Mouse (Mus musculus) heart, embryonic 14.5 days (tissue): ENCODE results near the gene Trappc3l. TPM values are rescaled to one million over a fixed set of nuclear protein-coding genes. Genes with fewer than 3 reads are reported as not detected.
"Not testable (repeated sequence)": the region's sequence is repeated elsewhere in the genome, so short reads cannot be mapped to it uniquely, and the experiment has no call there.

Experiments used
- ATAC-seq: fragments of 200-750 bp; cut with Nextera tagmentation; 2 replicates; pipeline ENCODE4 v1.8.0; 2017; ENCODE audit warnings: low read depth, moderate TSS enrichment; ENCODE audit not compliant: insufficient number of reproducible peaks, insufficient read depth, low FRiP score
- H3K27ac ChIP-seq, 2 experiments: fragments of 200-500 bp in 1 of 2; fragments of 300-500 bp in 1 of 2; sonication (generic) in 1 of 2; replicated peaks in 1 of 2; 2 replicates each; pipeline ENCODE4 v1.5.1; 2012 to 2014; ENCODE audit warnings: low read depth in 2 of 2, low read length in 2 of 2, control low read depth in 1 of 2, mild to moderate bottlenecking in 1 of 2, mixed read lengths in 1 of 2; ENCODE audit not compliant: control insufficient read depth in 1 of 2, insufficient read depth in 1 of 2
- H3K27me3 ChIP-seq: fragments of 300-500 bp; sonication (generic); 2 replicates; pipeline ENCODE4 v1.6.1; 2014; ENCODE audit warnings: mild to moderate bottlenecking, low read length, control low read depth; ENCODE audit not compliant: control insufficient read depth, insufficient read depth
- H3K36me3 ChIP-seq: fragments of 300-500 bp; sonication (generic); 2 replicates; pipeline ENCODE4 v1.6.1; 2014; ENCODE audit warnings: mild to moderate bottlenecking, control low read depth, low read length, mixed read lengths; ENCODE audit not compliant: control insufficient read depth, insufficient read depth
- H3K4me1 ChIP-seq, 2 experiments: fragments of 200-500 bp in 1 of 2; fragments of 300-500 bp in 1 of 2; sonication (generic) in 1 of 2; 2 replicates each; pipeline ENCODE4 v1.6.1; 2012 to 2014; ENCODE audit warnings: low read length in 2 of 2, control low read depth in 1 of 2, mixed read lengths in 1 of 2; ENCODE audit not compliant: control insufficient read depth in 2 of 2, insufficient read depth in 2 of 2
- H3K4me2 ChIP-seq: fragments of 300-500 bp; sonication (generic); 2 replicates; pipeline ENCODE4 v1.6.1; 2014; ENCODE audit warnings: mild to moderate bottlenecking, low read length
- H3K4me3 ChIP-seq, 2 experiments: fragments of 200-500 bp in 1 of 2; fragments of 300-500 bp in 1 of 2; sonication (generic) in 1 of 2; 2 replicates each; pipeline ENCODE4 v1.5.1; 2012 to 2014; ENCODE audit warnings: low read length in 2 of 2, mild to moderate bottlenecking in 2 of 2, control low read depth in 1 of 2, low read depth in 1 of 2, moderate library complexity in 1 of 2; ENCODE audit not compliant: control insufficient read depth in 1 of 2, insufficient read depth in 1 of 2
- H3K9ac ChIP-seq: fragments of 300-500 bp; sonication (generic); 2 replicates; pipeline ENCODE4 v1.6.1; 2014; ENCODE audit warnings: mild to moderate bottlenecking, low read length
- H3K9me3 ChIP-seq: fragments of 300-500 bp; sonication (generic); 2 replicates; pipeline ENCODE4 v1.6.1; 2016; ENCODE audit warnings: low read length, control low read depth; ENCODE audit not compliant: control insufficient read depth
- WGBS: fragments of 180-500 bp; shearing (Covaris S2); extraction: QIAGEN DNeasy Blood & Tissue Kit; methylation state at CpG from one replicate; pipeline ENCODE4 v1.1.7; 2014; 5-methylcytosine and 5-hydroxymethylcytosine counted together
- polyA plus RNA-seq: library from polyadenylated mRNA; unstranded; fragments of >200 nt; fragmentation: Nextera tagmentation; extraction: Ambion mirVana; gene quantifications from 2 replicates; pipeline ENCODE4 v1.2.1, GENCODE M21; 2014

Gene Trappc3l
- not detected in 2 replicates for polyA plus RNA-seq

DNA sequence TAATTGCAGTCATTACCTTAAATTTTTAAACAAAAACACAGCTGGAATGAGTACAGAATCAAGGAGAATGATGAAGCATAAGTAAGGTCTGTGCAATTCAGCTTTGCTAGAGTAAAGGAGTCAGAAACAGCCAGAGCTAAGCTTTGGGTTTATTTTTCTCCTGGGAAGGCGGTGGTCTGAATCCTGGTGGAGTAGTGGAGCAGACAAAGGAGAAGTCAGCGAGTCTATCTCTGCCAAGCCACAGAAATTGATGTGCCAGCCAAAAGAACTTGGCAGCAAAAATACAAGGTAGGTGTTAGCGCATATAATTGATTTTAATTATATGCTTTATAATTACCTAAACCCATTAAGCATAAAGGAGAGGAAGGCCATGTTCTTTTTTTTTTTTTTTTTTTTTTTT is at the start of gene Trappc3l:
Trappc3l (plus strand) TSS at position 197 of the 400 bp plus-strand sequence.
- 73% methylated on average over 3 of the region's 3 CpGs for WGBS
- ATAC-seq, result no peak
- Histone ChIP-seq H3K4me1 (peaks cover 2 to 3% of the 10 kb centered on the region in 2 experiments; a peak in 3 of 4 replicates), H3K27me3 (no peaks in the 10 kb centered on the region), H3K9ac (no peak within 1 kb of the TSS), H3K36me3 (no peaks in the 10 kb centered on the region), H3K9me3 (no peaks in the 10 kb centered on the region), H3K27ac (no peak within 1 kb of the TSS), H3K4me3 (no peak within 1 kb of the TSS), H3K4me2 (no peak within 1 kb of the TSS)

DNA sequence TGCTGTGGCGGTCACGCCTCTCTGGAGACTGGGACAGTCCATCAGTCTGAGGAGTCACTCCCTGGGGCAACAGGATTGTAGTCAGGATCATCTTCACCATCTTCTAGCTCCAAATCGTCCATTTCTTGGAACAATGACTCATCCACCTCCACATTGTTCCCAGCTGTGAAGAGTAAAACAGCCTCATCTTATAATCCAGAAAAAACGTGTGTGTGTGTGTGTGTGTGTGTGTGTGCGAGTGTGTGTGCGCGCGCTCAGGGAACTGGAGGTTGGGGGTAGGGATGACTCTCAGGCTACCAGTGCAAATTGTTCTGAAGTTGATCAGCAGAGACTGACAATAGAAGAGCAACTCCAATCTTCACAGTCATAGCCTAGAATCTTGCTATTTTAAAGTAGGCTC is 40.7 kb upstream of the Trappc3l start:
- H3K4me2 ChIP-seq, H3K4me3 ChIP-seq, ATAC-seq, H3K9ac ChIP-seq, H3K27me3 ChIP-seq, H3K9me3 ChIP-seq, H3K4me1 ChIP-seq, H3K27ac ChIP-seq: not testable (repeated sequence)
- 90% methylated on average over 6 of the region's 8 CpGs for WGBS
- H3K36me3 ChIP-seq, result peaks cover 98% of the 10 kb centered on the region

DNA sequence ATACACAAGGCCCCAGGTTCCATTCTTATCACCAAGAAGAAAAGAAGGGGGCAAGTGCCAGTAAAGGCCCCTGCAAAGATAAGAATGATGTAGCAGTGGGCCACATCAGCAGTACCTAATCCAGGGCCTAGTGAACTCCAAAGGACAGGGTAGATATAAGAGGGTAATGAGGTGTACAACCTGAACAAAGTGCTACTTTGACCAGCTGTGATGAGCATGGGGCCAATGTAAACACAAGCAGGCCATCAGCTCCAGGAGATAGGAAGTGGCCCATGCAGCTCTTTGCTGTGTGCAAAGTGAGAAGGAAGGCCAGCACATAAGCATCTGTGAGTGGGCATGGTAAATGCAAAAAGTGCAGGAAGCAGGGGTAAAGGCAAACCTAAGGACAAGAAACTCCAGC is 39.0 kb upstream of the Trappc3l start:
- H3K27me3 ChIP-seq, result no peaks in the 10 kb centered on the region
- H3K36me3 ChIP-seq, result peaks cover 98% of the 10 kb centered on the region
- H3K4me2 ChIP-seq, result no peak overlapping the region
- H3K4me3 ChIP-seq, result no peak overlapping the region
- no peak overlapping the region for H3K9ac ChIP-seq
- ATAC-seq, result no peak
- no peaks in the 10 kb centered on the region for H3K4me1 ChIP-seq
- no peaks in the 10 kb centered on the region for H3K9me3 ChIP-seq
- H3K27ac ChIP-seq, result no peak overlapping the region

DNA sequence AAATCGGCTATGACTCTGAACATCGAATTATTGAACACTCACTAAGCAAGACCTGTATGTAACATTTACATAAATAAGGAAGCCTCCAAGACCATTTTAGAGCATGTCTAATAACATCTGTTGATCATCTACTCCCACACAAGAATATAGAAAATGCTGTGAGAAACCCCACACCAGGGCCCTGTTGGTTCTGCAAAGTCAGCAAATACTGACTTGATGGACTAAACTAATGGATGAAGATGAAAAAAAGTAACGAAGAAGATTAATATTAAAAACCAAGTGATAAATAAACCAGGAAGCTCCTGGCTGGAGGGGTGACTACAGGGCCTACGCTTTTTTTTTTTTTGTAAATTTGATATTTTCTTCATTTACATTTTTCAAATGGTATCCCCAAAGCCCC is 24.8 kb upstream of the Trappc3l start:
- Histone ChIP-seq H3K9me3 (no peaks in the 10 kb centered on the region), H3K4me2 (no peak overlapping the region), H3K4me1 (peaks cover 0 to 3% of the 10 kb centered on the region in 2 experiments; a peak in 1 of 4 replicates), H3K9ac (no peak overlapping the region), H3K27ac (no peak overlapping the region), H3K4me3 (no peak overlapping the region), H3K27me3 (no peaks in the 10 kb centered on the region), H3K36me3 (peaks cover 29% of the 10 kb centered on the region)
- WGBS, result 94% methylated on average over 4 of the region's 4 CpGs
- no peak for ATAC-seq

DNA sequence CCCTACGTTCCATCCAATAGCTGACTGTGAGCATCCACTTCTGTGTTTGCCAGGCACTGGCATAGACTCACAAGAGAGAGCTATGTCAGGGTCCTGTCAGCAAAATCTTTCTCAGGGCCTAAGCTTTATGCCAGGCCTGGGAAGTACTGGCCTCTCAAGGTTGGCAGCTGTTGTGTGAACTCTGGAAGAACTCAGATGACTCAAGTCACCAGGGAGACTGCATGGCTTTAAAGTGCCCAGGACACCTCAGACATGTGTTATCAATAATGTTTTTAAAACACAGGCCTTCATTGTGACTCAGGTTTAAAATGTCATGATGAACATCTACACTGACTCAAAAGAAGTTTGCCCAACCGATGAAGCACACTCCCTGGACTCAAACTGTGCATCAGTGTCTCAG is 24.2 kb upstream of the Trappc3l start:
- Histone ChIP-seq H3K4me3 (no peak overlapping the region), H3K27me3 (no peaks in the 10 kb centered on the region), H3K9ac (no peak overlapping the region; the same call in 1 of the 2 replicates), H3K4me2 (no peak overlapping the region), H3K4me1 (peaks cover 2 to 9% of the 10 kb centered on the region in 2 experiments), H3K27ac (no peak overlapping the region), H3K36me3 (peaks cover 26% of the 10 kb centered on the region), H3K9me3 (no peaks in the 10 kb centered on the region)
- ATAC-seq, result no peak
- WGBS, result 87% methylated on average over 2 of the region's 2 CpGs

DNA sequence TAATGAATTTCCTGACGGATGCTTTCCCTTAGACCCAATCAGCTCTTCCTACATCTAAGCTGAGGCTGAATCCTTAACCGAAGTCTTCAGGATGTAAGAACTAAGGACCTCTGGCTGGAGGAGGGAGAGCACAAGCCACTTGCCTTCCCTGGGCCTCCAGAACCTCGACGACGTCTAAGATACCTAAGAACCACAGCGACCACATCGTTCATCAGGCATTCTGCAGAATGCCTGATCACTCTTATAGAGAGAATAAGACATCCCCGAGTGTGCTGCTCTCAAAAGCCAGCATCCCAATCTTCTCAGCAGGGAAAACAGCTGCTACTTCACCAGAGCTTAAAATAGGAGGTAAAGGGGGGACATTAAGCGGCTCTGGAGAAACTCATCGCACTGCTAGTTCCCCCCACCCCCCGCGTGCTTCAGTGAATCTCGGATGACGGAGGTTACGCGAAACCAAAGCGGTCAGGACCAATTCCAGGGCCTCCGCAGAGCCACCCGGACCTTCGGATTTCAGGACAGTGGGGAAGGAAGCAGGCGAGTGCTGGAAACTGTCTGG is 18.6 kb upstream of the Trappc3l start:
- H3K9ac ChIP-seq, result peak overlapping the region; percentile 90
- H3K4me3 ChIP-seq, result peak overlapping the region; percentile 79 to 84
- peaks cover 2 to 16% of the 10 kb centered on the region in 2 experiments for H3K4me1 ChIP-seq
- WGBS, result under 1% methylated on average over 21 of the region's 21 CpGs
- 0 out of 2 replicates have a peak, but pooled peaks cover 5% of the 10 kb centered on the region for H3K36me3 ChIP-seq
- peak overlapping the region; percentile 97 to 98 for H3K27ac ChIP-seq
- H3K27me3 ChIP-seq, result no peaks in the 10 kb centered on the region
- H3K9me3 ChIP-seq, result no peaks in the 10 kb centered on the region
- ATAC-seq, result no peak
- peak overlapping the region; percentile 77 for H3K4me2 ChIP-seq

DNA sequence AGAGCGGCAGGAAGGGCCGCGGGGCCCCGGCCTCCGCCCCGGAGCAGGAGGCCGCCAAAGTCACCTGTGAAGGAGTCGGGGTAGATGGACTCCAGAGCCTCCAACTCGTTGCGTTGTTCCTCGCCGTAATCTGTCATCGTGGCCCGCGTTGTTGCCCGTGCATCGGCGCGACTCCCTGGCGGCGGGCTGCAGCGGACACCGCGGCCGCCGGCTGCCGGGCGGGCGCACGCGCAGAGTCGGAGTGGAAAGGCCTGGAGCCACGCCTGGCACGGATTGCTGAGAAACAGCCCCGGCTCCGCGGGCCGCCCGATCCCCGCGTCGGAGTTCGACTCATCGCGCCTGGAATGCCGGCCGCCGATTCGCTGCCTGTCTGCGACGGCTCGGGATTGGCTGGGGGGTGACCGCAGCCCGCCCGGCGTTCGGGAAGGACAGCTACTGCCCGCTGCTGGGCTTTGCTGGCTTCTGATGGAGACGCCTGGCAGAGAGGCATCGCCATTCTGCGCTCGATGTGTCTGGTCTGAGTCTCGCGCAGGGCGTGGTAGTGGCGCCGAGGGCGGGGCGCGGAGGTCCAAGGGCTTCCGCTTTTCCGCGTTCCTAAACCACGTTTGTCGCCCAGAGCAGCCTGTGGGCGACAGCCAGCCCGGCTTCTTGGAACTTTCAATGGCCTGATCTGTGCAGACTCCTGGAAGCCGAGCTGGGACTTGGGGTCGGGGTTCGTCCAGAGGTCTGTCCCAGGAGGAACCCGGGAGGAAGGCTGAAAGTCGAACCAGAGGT is 17.9 kb upstream of the Trappc3l start, which contains the start of gene Rwdd1:
Rwdd1 (minus strand) TSS at position 323 of the 774 bp plus-strand sequence.
- Histone ChIP-seq H3K4me1 (peaks cover 2 to 16% of the 10 kb centered on the region in 2 experiments), H3K4me3 (peak within 1 kb of the TSS; percentile 79 to 84), H3K9me3 (no peaks in the 10 kb centered on the region), H3K36me3 (0 out of 2 replicates have a peak, but pooled peaks cover 5% of the 10 kb centered on the region), H3K4me2 (peak within 1 kb of the TSS; percentile 77), H3K27ac (peak within 1 kb of the TSS; percentile 97 to 98), H3K27me3 (no peaks in the 10 kb centered on the region), H3K9ac (peak within 1 kb of the TSS; percentile 90)
- WGBS, result under 1% methylated on average over 82 of the region's 82 CpGs
- peak; percentile 100 for ATAC-seq
